Mouse (Mus musculus) gastrocnemius, postnatal 4 days (tissue): Measurements from ENCODE around the gene Eya4. TPM values are rescaled to one million over a fixed set of nuclear protein-coding genes. Genes with fewer than 3 reads are reported as not detected.

ENCODE experiments used
- DNase-seq, 2 experiments: peaks; one replicate each; pipeline ENCODE4 v3.0.0; 2021 to 2022; ENCODE audit warnings: low spot score in 2 of 2, mixed read lengths in 2 of 2
- total RNA-seq, 2 experiments: library from RNA; stranded (reverse); gene quantifications; 2 replicates each; pipeline ENCODE4 v1.2.3; 2021

Gene Eya4
- total RNA-seq, 2 experiments from 2014 or later: 41.5 to 46.2 TPM

DNA sequence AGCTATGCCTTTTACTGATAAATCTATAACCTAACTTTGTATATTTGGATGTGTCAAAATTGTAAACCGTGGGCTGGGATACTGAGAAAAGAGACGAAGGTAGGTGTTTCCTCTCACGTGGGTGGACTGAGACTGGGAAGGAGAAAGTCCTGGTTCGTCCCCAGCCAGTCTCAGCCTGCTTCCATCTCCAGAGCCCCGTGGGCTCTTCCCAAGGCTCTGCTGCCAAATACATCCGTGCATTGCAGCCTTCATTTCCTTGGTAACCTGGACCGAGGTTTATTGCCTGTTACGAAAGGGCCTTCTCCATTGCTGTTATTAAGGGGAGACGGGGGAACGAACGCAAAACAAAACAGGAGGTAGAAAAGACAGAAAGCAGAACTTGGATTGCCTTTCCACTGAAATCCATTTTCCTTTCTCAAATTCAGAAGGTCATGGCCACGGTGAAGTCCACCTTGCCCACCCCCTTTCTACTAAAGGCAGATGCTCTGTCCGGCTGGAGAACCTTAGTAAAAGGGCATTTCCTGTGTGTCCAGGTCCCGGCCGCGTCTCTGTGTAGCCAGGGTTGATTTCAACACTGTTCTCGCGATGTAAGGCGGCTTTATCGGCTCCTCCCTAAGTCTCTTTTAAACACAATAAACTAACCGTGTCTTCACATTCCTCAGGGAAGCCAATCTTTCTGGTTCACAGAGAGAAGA, 273.7 kb downstream of the Eya4 start:
- DNase-seq: peak in 1 of 2 experiments; percentile 24

DNA sequence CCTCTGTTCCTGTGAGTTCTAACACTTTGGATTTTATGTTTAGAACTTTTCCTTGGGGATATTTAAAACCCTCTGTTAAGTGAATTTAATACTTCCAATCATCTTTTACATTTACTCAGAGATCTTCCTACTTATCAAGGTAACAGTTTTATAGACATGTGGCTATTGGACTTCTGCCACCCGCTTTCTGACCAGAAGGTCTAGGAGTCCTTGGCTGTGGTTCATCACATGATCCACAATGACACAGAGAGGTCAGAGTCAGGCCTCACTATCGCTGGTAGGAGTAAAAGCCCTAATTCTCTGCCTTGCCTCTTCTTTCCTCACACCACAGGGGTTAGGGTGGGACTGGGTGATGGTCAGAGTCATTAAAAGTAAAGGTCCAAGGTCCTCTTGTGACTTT, 277.2 kb downstream of the Eya4 start:
- DNase-seq: no peak

- DNase-seq: no peak
These were observed 286.9 kb downstream of the Eya4 start for GRCm38 (mm10) chr10:23063637-23064036.

DNA sequence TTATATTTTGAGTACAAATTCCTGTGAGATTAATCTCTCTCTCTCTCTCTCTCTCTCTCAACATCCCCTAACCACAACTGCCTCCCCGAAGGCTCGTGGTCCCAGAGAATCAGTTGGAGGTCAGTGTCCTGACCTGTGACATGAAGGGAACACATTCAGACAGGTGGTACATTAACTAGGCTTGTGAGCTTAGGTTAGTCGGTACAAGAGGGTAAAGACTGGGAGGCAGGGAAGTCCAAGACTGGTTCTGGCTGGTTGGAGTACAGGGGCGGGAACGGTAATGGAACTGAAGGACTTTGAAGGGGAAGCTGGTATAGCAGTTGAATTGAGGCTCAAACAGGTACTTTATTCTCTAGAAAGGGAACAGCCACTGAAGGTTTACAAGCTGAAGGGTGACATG, 287.9 kb downstream of the Eya4 start:
- no peak for DNase-seq

DNA sequence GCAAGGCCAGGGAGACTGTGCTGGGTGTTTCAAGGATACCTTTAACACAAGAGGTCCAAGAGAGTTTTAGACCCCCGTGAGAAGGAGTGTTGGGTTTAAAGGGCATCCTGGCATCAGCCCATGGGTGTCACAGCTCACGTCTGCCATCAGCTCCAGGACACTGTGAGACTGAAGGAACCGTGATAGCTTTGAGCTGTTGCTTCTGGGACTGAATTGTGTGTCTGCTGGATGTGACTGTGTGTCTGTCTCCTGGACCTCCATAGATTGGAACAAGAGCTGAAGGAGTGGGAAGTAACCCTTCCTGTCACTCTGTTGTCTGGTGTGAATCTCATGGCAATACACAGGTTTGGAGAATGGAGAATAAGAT, 289.9 kb downstream of the Eya4 start:
- no peak for DNase-seq

DNA sequence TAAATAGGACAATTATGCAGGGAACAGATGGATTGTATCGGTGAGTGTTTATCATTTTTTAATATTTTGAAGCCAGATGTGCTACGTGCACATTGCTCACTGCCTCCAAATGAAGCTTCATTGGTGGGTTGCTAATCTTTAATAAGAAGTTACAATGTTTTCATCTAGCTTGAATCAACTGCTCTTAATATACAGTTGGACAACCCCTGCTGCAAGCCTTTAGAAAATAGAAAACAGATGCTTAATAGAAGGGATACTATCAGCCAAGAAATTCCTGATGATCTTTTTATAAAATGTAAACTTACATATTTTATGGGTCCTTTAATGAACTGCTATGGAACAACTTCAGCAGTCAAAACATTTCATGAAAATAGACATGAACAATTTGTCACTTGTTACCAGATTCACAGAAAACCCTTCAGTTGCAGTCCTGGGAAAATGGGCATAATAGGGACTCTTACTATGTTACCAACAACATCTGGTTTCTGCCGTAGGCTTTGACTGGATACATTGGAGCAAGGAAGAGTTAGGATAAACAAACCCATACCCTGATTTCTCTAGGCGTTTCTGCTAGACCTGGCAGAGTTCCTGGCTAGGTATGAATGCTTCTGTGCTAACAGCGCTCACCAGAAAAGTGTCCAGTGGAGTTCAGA, 290.4 kb downstream of the Eya4 start:
- no peak for DNase-seq

DNA sequence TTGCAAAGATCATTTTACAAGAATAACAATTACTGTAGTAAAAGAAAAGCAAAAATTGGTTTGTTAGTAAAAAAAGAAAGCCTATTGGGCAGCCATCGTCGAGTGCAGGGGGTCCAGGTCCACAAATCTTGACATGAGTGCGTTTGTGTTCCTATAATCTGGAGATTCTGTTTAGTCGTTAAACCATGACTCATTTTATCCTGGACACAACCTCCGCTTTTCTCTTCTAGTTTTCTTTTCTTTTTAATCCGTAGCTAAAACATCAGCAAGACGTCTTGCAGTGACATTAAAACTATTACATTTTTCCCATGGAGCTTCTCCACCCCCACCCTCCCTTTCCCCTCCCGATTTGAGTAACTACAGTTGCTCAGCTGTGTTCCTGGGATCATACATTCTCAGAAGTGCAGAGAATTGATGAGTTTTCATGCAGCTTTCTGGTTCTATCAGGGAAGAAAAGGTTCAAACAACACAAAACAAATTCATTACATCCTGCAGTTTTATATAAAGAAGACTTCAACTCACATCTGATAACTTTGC, 297.1 kb downstream of the Eya4 start:
- no peak for DNase-seq
